Mouse (Mus musculus) kidney, postnatal 25 days (tissue): ENCODE results near the gene Atp6v1c2.

Experiments used
- DNase-seq, 2 experiments: peaks; one replicate each; pipeline ENCODE4 v3.0.0; 2021; ENCODE audit warnings: mixed read lengths in 2 of 2

Gene Atp6v1c2

GRCm38 (mm10) chr12:17255602-17256001 is 73.6 kb downstream of the Atp6v1c2 start:
- peak in 1 of 2 experiments; percentile 17 for DNase-seq

GRCm38 (mm10) chr12:17253069-17253468 is 76.1 kb downstream of the Atp6v1c2 start:
- DNase-seq: peak; percentile 56 to 74

GRCm38 (mm10) chr12:17250962-17251361 is 78.2 kb downstream of the Atp6v1c2 start:
- DNase-seq: peak in 1 of 2 experiments; percentile 13

- no peak for DNase-seq
Measured at GRCm38 (mm10) chr12:17242041-17242440, 87.1 kb downstream of the Atp6v1c2 start.

GRCm38 (mm10) chr12:17241614-17242013 is 87.5 kb downstream of the Atp6v1c2 start:
- DNase-seq: no peak

GRCm38 (mm10) chr12:17241016-17241415 is 88.1 kb downstream of the Atp6v1c2 start:
- no peak for DNase-seq

GRCm38 (mm10) chr12:17239428-17239688 is 89.8 kb downstream of the Atp6v1c2 start:
- DNase-seq: no peak

GRCm38 (mm10) chr12:17238588-17239427 is 90.4 kb downstream of the Atp6v1c2 start:
- DNase-seq: no peak

- DNase-seq: no peak
Measured at GRCm38 (mm10) chr12:17235535-17236313, 93.4 kb downstream of the Atp6v1c2 start.
